Mouse (Mus musculus): ENCODE measurements around the gene Macf1. TPM values are rescaled to one million over a fixed set of nuclear protein-coding genes. Genes with fewer than 3 reads are reported as not detected.
"Not testable (repeated sequence)": the region's sequence is repeated elsewhere in the genome, so short reads cannot be mapped to it uniquely, and the experiment has no call there.

The Macf1 gene
- polyA plus RNA-seq, 1 experiment, result 137 TPM

DNA sequence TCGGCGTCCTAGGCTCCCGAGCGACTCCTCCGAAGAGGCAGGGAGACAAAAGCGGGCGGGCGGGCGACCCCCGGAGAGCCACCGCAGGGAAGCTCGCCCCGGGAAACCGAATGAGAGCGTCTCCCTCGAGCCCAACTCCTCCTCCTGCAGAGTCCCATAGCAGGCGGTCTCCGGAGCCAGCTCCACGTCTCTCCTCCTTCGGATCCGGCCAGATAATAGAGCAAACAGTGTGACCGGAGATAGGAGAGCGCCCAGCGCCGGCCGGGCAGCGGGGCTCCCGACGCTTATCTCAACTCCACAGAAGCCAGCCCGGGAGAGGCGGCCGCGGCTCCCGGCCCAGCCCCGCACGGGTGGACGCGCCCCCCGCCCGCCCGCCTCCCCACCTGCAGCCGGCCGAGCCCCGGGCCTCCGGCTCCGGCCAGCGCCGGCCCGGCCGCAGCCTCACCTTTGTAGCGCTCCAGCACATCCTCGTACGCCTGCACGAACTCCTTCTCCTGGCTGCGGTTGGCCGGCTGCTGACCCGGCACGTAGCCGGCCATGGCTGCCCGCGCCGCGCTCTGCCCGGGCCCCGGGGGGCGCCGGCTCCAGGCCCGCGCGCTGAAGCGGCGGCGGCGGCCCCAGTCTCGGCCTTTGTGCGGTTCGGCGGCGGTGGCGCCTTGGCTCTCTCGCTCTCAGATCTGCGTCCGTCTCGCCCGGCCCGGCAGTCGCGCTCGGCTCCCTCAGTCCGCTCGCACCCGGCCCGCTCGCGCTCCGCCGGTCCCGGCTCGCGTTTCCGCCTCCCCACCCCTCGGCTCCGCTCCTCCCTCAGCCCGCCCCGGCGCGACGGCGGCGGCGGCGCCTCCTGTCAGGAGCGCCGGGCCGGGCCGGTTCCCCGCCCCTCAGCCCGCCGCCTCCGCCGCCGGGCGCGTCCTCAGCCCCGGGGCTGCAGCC, 19.9 kb downstream of the Macf1 start:
- TF ChIP-seq CTCF (IDR thresholded peaks at IDR 0.05; ENCODE audit: extremely low read depth, insufficient read depth, low read length), result no peak
- no peak for TF ChIP-seq POLR2A (IDR thresholded peaks at IDR 0.05; ENCODE audit: extremely low read depth, insufficient read depth, low read length)

DNA sequence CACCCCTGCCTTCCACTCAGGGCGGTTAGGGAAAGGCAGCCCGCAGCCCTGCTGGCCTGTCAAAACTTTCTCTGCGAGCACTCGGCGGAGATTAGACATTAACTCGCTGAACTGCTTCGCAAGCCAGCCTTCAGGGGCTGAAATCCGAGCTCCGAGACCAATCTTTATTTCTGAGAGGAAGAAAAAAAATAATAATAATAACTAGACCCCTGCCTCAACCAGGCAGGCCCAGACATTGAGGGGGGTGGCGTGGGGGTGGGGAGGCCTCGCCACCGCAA, 20.5 kb downstream of the Macf1 start:
- no peak overlapping the region for H3K27ac ChIP-seq (ENCODE audit: insufficient read depth, low read length)
- peak overlapping the region; percentile 67 for H3K4me3 ChIP-seq (ENCODE audit: insufficient read depth, low read length)
- no peak for TF ChIP-seq POLR2A (IDR thresholded peaks at IDR 0.05; ENCODE audit: extremely low read depth, insufficient read depth, low read length)
- TF ChIP-seq CTCF (IDR thresholded peaks at IDR 0.05; ENCODE audit: extremely low read depth, insufficient read depth, low read length), result no peak
- peaks cover 17% of the 10 kb centered on the region for H3K4me1 ChIP-seq (ENCODE audit: control insufficient read depth, insufficient read depth, low read length)

More for the DNA sequence above, 19.9 kb downstream of the Macf1 start:
- Histone ChIP-seq H3K4me3 (ENCODE audit: insufficient read depth, low read length) (peak overlapping the region; percentile 67), H3K27ac (ENCODE audit: insufficient read depth, low read length) (peak overlapping the region; percentile 96), H3K4me1 (ENCODE audit: control insufficient read depth, insufficient read depth, low read length) (peaks cover 18% of the 10 kb centered on the region)

DNA sequence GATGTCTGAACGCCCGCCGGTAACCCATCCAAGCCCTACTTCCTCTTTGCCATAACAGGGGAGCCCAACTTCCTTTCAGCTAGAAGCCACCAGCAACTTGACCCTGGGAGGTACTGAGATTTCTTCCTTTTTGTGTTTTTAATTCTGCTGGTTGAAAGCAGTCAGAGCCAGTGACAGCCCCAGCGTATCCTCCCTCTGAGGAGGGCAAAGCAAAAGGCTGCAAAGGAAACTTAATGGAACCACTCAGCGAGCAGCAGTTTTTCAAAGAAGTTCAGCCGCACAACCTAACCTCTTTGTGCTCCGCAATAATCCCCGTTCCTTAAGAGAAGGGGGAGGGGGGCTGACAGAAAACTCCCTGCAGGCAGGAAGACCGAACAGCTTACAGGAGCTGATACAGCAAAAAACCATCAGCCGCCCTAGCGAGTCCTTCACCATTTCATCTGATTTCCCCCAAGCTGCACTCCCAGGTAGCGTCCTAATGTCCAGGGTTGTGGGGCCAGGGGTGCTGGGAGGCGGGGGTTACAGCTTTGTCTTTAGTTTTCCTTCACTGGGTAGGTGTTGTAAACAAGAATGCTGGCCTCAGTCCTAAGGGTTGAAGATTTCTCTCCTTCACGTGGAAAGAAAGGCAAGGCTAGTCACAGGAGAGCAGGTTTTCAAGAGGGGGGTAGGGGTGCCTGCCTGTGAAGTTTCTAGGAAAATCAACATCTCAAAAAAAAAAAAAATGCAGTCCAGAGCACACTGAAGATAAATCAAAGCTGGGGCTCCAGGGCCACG, 21.1 kb downstream of the Macf1 start:
- peaks cover 17% of the 10 kb centered on the region for H3K4me1 ChIP-seq (ENCODE audit: control insufficient read depth, insufficient read depth, low read length)
- peak overlapping the region; percentile 28 for H3K27ac ChIP-seq (ENCODE audit: insufficient read depth, low read length)
- TF ChIP-seq POLR2A (IDR thresholded peaks at IDR 0.05; ENCODE audit: extremely low read depth, insufficient read depth, low read length), result no peak
- no peak for TF ChIP-seq CTCF (IDR thresholded peaks at IDR 0.05; ENCODE audit: extremely low read depth, insufficient read depth, low read length)
- peak overlapping the region; percentile 67 for H3K4me3 ChIP-seq (ENCODE audit: insufficient read depth, low read length)

DNA sequence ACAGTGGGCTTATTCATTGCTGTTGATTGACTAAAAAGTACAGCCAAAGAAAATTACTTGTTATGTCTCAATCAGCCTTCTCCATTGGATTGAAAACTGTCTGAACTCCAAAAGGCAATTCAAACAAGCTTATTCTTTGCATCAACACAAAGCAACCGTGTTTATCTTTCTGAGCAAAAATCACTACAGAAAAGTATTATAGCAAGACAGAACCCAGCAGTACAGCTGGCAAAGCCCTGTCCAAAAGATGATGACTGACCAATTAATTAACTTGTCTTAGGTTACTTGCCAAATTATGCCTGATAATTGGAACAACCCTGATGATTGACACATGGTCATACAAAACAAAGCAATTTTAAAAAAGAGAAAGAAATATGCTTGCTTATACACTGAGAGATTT, 26.0 kb downstream of the Macf1 start:
- TF ChIP-seq POLR2A (IDR thresholded peaks at IDR 0.05; ENCODE audit: extremely low read depth, insufficient read depth, low read length) (no peak), CTCF (IDR thresholded peaks at IDR 0.05; ENCODE audit: extremely low read depth, insufficient read depth, low read length) (no peak)

DNA sequence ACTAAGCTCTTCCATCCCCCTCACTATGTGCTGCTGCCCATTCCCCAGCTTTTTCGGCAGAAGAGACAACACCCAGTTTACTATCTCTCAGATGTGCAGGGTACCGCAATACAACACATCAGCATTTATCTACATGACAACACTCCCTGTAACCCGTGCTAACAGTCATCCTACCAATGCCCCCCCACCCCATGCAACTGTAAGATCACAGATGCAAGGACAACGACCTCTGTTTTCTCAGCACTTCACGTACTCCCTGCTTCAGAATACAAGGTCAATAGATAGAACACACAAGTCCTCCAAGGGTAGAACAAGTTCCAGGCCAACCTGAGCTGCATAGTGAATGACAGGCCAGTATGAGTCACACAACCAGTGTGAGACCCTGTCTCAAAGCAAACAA, 28.9 kb downstream of the Macf1 start:
- TF ChIP-seq CTCF (IDR thresholded peaks at IDR 0.05; ENCODE audit: extremely low read depth, insufficient read depth, low read length), result no peak
- no peak for TF ChIP-seq POLR2A (IDR thresholded peaks at IDR 0.05; ENCODE audit: extremely low read depth, insufficient read depth, low read length)
- no peak overlapping the region for H3K27ac ChIP-seq (ENCODE audit: insufficient read depth, low read length)
- H3K4me3 ChIP-seq (ENCODE audit: insufficient read depth, low read length), result no peak overlapping the region
- no peaks in the 10 kb centered on the region for H3K4me1 ChIP-seq (ENCODE audit: control insufficient read depth, insufficient read depth, low read length)

More for the DNA sequence above, 26.0 kb downstream of the Macf1 start:
- Histone ChIP-seq H3K4me1 (ENCODE audit: control insufficient read depth, insufficient read depth, low read length) (peaks cover 3% of the 10 kb centered on the region; the same call in 1 of the 2 replicates), H3K4me3 (ENCODE audit: insufficient read depth, low read length) (no peak overlapping the region), H3K27ac (ENCODE audit: insufficient read depth, low read length) (no peak overlapping the region)

DNA sequence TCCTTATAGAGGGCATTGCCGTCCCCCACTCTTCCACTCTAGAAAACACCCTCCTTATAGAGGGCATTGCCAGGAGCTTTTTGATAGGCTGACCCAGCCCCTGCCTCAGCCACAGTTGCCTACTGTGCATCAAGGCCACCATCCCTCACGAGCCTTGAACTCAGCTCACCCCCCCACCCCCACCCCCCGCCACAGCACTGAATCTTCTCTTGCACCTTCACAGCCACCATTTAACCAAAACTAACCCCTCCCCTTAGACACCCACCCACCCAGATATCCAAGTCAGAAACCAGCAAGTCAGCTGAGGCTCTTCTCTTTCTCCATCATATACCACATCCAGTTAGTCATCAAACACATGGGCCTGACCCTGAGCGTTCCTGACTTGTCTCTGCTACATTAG, 29.6 kb downstream of the Macf1 start:
- no peak overlapping the region for H3K27ac ChIP-seq (ENCODE audit: insufficient read depth, low read length)
- H3K4me3 ChIP-seq (ENCODE audit: insufficient read depth, low read length), result no peak overlapping the region
- TF ChIP-seq POLR2A (IDR thresholded peaks at IDR 0.05; ENCODE audit: extremely low read depth, insufficient read depth, low read length), result no peak
- TF ChIP-seq CTCF (IDR thresholded peaks at IDR 0.05; ENCODE audit: extremely low read depth, insufficient read depth, low read length), result no peak
- H3K4me1 ChIP-seq (ENCODE audit: control insufficient read depth, insufficient read depth, low read length), result no peaks in the 10 kb centered on the region

DNA sequence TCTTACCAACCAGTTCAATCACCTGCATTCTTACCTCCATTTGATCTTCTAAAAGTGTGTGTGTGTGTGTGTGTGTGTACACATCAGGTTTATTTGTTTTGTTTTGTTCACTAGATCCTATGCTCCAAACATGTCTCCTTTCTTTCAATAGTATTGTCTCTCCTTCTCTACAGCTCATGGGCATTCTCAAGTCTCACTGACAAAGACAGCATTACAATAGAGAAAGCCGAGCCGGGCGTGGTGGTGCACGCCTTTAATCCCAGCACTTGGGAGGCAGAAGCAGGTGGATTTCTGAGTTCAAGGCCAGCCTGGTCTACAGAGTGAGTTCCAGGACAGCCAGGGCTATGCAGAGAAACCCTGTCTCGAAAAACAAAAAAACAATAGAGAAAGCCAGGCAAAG, 30.7 kb downstream of the Macf1 start:
- H3K4me1 ChIP-seq (ENCODE audit: control insufficient read depth, insufficient read depth, low read length); H3K27ac ChIP-seq (ENCODE audit: insufficient read depth, low read length): not testable (repeated sequence)

DNA sequence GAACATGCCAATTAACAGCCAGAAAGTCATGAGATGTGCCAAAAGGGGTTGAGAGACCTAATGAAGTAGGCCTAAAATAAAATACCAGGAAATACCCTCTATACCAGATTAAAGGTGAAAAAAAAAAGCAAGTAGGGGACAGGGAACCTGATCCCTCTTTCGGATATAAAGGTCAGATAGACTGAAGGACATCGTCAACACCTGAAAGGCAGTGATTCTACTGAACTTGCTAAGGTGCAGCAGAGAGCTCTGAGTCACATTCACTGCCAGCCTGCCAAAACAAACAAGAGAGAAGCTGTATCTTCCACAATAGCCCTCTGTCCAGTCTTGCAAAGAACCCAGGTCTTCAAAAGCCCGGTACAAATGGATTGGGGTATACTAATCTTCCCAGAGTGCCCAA, 32.0 kb downstream of the Macf1 start:
- Histone ChIP-seq H3K4me3 (ENCODE audit: insufficient read depth, low read length) (no peak overlapping the region), H3K27ac (ENCODE audit: insufficient read depth, low read length) (no peak overlapping the region), H3K4me1 (ENCODE audit: control insufficient read depth, insufficient read depth, low read length) (no peaks in the 10 kb centered on the region)
- TF ChIP-seq CTCF (IDR thresholded peaks at IDR 0.05; ENCODE audit: extremely low read depth, insufficient read depth, low read length) (no peak), POLR2A (IDR thresholded peaks at IDR 0.05; ENCODE audit: extremely low read depth, insufficient read depth, low read length) (no peak)

More for the DNA sequence above, 30.7 kb downstream of the Macf1 start:
- H3K4me3 ChIP-seq (ENCODE audit: insufficient read depth, low read length), result not testable (repeated sequence)

DNA sequence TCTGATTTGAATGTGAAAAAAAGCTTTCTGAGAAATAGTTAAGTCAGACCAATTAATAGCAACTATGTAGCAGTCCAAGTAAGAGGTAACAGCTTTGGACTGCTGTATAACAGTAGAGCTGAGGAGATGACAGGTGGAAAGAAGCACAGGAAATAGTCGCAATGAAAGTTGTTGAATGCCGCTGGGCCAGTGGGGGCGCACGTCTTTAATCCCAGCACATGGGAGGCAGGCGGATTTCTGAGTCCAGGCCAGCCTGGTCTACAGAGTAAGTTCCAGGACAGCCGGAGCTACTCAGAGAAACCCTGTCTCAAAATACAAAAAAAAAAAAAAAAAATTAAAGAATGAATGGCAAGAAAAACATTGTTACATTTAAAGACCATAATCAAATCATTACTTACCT, 35.0 kb downstream of the Macf1 start:
- Histone ChIP-seq H3K4me1 (ENCODE audit: control insufficient read depth, insufficient read depth, low read length) (no peaks in the 10 kb centered on the region; the same call in 1 of the 2 replicates), H3K4me3 (ENCODE audit: insufficient read depth, low read length) (no peak overlapping the region), H3K27ac (ENCODE audit: insufficient read depth, low read length) (no peak overlapping the region)
- TF ChIP-seq CTCF (IDR thresholded peaks at IDR 0.05; ENCODE audit: extremely low read depth, insufficient read depth, low read length), result no peak
- no peak for TF ChIP-seq POLR2A (IDR thresholded peaks at IDR 0.05; ENCODE audit: extremely low read depth, insufficient read depth, low read length)

DNA sequence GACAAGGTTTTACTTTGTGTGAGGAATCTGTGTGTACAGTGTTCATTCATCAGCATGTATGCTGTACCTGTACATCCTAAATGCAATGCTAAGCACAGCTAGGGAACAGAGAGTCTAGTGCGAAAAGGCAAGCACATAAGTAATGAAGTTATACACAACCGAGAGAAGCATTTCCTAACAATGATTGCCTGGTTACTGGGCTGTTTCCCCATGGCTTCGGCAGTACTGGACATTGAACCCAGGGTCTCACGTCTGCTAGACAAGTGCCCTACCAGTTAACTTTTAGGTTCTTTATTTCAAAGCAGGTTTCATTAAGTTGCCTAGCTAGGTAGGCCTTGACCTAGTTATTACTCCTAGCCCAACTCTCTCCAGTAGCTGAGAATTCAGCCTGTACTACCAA, 36.5 kb downstream of the Macf1 start:
- Histone ChIP-seq H3K4me3 (ENCODE audit: insufficient read depth, low read length) (no peak overlapping the region), H3K27ac (ENCODE audit: insufficient read depth, low read length) (no peak overlapping the region), H3K4me1 (ENCODE audit: control insufficient read depth, insufficient read depth, low read length) (no peaks in the 10 kb centered on the region; the same call in 1 of the 2 replicates)
- no peak for TF ChIP-seq CTCF (IDR thresholded peaks at IDR 0.05; ENCODE audit: extremely low read depth, insufficient read depth, low read length)
- TF ChIP-seq POLR2A (IDR thresholded peaks at IDR 0.05; ENCODE audit: extremely low read depth, insufficient read depth, low read length), result no peak
